Mouse (Mus musculus) small intestine, adult 2 months (tissue): ENCODE measurements at regions not wholly inside any gene's neighbourhood (a gene's known extent, or its start where the extent isn't known, plus 50 kb on each side); places are given as distances from the start of the nearest gene placed in this dataset.

Experiments used
- H3K27ac ChIP-seq: fragments of 200-500 bp; 2 replicates; pipeline ENCODE4 v1.5.1; 2012; ENCODE audit warnings: low read depth, low read length, control low read depth, inconsistent platforms; ENCODE audit not compliant: insufficient read depth
- H3K27me3 ChIP-seq: fragments of 200-500 bp; 2 replicates; pipeline ENCODE4 v1.6.1; 2012; ENCODE audit warnings: mild to moderate bottlenecking, moderate library complexity, low read length, inconsistent platforms; ENCODE audit not compliant: control insufficient read depth, insufficient read depth
- H3K36me3 ChIP-seq: fragments of 200-500 bp; 2 replicates; pipeline ENCODE4 v1.6.1; 2012; ENCODE audit warnings: mild to moderate bottlenecking, low read length, control low read depth, inconsistent platforms; ENCODE audit not compliant: control insufficient read depth, insufficient read depth
- H3K4me1 ChIP-seq: fragments of 200-500 bp; 2 replicates; pipeline ENCODE4 v1.6.1; 2012; ENCODE audit warnings: low read length, inconsistent platforms, mixed read lengths; ENCODE audit not compliant: control insufficient read depth, insufficient read depth, insufficient read length
- H3K4me3 ChIP-seq: fragments of 200-500 bp; 2 replicates; pipeline ENCODE4 v1.5.1; 2012; ENCODE audit warnings: low read depth, mild to moderate bottlenecking, control low read depth, inconsistent platforms, low read length, moderate library complexity
- CTCF ChIP-seq: fragments of 200-500 bp; IDR thresholded peaks from 2 replicates; pipeline ENCODE4 v1.5.1; 2012; ENCODE audit warnings: low read depth, mild to moderate bottlenecking, control low read depth, inconsistent platforms, low read length, moderate library complexity, mixed read lengths; ENCODE audit not compliant: insufficient replicate concordance, insufficient read length; ENCODE audit errors: extremely low read depth
- POLR2A ChIP-seq: fragments of 200-500 bp; IDR thresholded peaks from 2 replicates; pipeline ENCODE4 v1.6.1; 2012; ENCODE audit warnings: low read depth, mild to moderate bottlenecking, control low read depth, inconsistent platforms, low read length, moderate library complexity
- WGBS: fragments of 180-500 bp; shearing (Covaris S2); methylation state at CpG from one replicate; pipeline ENCODE4 v1.1.7; 2018; 5-methylcytosine and 5-hydroxymethylcytosine counted together

DNA sequence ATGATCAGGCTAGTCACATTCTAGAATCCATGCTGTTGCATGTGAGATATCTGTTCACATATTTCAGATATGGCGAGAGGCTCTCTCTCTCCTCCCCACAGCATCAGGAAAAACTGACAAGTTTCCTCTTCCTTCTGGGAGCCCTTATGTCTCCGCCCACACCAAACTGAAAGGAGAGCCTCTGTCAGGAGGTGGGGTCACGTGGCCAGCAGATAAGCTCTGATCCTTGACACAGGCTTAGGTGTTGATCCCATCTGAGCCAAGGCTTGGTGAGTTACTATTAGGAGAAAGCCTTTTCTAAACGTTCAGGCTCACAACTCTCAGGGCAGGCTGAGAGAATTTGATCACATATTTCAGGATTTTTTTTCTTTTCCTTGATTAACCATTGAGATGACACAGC lies 143.6 kb upstream of the Tapt1 start:
- no peaks in the 10 kb centered on the region for H3K36me3 ChIP-seq
- H3K27ac ChIP-seq: no peak overlapping the region
- WGBS: 18% methylated on average over 4 of the region's 4 CpGs
- no peaks in the 10 kb centered on the region; the same call in 1 of the 2 replicates for H3K4me1 ChIP-seq
- no peak overlapping the region for H3K4me3 ChIP-seq
- no peak for TF ChIP-seq POLR2A
- no peak for TF ChIP-seq CTCF
- H3K27me3 ChIP-seq: no peaks in the 10 kb centered on the region

DNA sequence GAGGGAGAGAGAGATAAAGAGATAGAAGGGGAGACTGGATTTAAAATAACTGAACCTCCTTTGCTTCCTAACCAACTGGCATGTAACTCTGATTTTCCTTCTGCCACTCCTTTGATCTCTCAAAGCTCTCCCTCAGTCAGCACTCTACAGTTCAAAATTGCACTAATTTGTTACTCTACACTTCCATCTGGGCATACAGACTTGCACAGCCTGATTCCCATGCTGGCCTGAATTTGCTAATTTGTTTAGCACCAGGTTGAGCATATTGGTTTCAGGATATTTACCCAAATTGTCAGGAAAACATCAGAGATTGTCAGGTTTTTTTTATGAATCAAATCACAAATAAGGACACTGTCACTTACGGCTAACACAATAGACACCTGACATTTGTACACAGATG lies 125.9 kb upstream of the Tapt1 start:
- Histone ChIP-seq H3K36me3 (no peaks in the 10 kb centered on the region), H3K27me3 (no peaks in the 10 kb centered on the region), H3K4me1 (no peaks in the 10 kb centered on the region), H3K4me3 (no peak overlapping the region), H3K27ac (no peak overlapping the region)
- 92% methylated on average over 1 of the region's 1 CpGs for WGBS
- TF ChIP-seq CTCF: no peak
- TF ChIP-seq POLR2A: no peak

DNA sequence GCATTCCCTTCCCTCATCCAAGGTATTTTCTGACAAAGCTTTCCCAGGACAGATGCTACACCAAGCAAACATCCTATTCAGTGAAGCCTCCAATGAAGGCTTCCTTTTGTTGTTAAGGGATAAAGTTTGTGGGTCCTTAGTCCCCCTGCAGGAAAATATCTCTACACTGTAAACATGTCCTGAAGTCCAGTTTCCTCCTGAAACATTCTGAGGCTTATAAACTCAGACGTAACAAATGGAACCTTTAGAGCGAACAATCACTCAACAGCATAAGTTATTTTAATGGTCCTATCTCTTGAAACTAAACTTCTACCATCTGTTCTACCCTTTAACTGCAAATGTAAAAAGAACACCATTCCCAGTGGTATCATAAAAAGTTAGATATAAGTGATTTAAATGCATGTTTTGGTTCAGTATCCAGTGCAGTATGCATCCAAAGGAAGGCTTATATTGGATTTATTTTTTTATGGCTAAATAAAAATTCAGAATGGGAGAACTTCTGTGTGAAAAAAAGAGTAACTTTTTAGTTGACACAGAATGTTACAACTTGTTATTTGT lies 115.1 kb upstream of the Tapt1 start:
- no peak for TF ChIP-seq POLR2A
- TF ChIP-seq CTCF: no peak
- Histone ChIP-seq H3K4me3 (no peak overlapping the region), H3K27me3 (no peaks in the 10 kb centered on the region), H3K27ac (no peak overlapping the region), H3K4me1 (no peaks in the 10 kb centered on the region), H3K36me3 (no peaks in the 10 kb centered on the region)
- WGBS: 83% methylated on average over 2 of the region's 2 CpGs

- TF ChIP-seq POLR2A: no peak
- no peak for TF ChIP-seq CTCF
- H3K4me3 ChIP-seq: no peak overlapping the region
- WGBS: 43% methylated on average over 4 of the region's 4 CpGs
- H3K36me3 ChIP-seq: no peaks in the 10 kb centered on the region
- no peaks in the 10 kb centered on the region for H3K4me1 ChIP-seq
- H3K27ac ChIP-seq: no peak overlapping the region
- H3K27me3 ChIP-seq: no peaks in the 10 kb centered on the region
Measured at GRCm38 (mm10) chr5:44338662-44339061, 112.2 kb upstream of the Tapt1 start.

DNA sequence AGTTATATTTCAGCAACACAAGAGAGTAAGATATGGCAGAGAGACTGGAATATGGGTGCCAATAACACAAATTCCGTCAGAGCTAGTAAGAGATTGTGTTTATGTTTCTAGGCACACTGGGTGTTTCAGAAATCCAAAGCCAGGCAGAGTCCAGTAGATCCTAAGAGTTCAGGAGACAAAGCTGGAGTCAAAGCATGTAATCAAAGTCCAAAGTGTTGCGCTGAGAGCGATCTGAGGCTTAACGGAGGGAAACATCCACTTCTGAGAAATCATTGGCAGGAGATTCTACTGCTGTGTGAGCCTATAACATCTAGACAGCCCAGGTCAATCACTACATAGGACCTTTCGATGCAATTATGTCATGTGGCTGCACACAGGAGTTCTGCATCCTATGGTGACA lies 109.3 kb upstream of the Tapt1 start:
- TF ChIP-seq POLR2A (no peak), CTCF (no peak)
- WGBS: 78% methylated on average over 5 of the region's 5 CpGs
- Histone ChIP-seq H3K27ac (no peak overlapping the region), H3K27me3 (no peaks in the 10 kb centered on the region), H3K36me3 (no peaks in the 10 kb centered on the region), H3K4me1 (no peaks in the 10 kb centered on the region), H3K4me3 (no peak overlapping the region)

DNA sequence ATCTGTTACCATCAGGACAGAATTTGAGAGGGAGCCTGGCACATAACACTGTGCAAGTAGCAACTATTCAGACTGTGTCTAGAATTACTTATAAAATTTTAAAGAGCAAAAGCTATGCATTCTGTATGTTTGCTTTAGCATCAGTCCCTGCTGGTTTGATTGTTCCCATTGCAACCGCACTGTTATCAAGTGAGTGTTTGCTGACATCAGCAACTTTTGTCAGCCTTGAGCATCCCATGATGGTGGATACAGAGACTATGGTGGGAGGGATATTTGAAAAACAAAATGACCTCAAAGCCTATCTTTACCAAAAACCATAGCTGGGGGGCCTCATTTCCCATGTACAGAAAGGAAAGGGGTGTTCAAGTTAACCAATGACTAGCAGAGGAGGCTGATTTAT lies 93.2 kb upstream of the Tapt1 start:
- no peak for TF ChIP-seq POLR2A
- no peak for TF ChIP-seq CTCF
- no peaks in the 10 kb centered on the region for H3K36me3 ChIP-seq
- H3K27ac ChIP-seq: no peak overlapping the region
- H3K4me3 ChIP-seq: no peak overlapping the region
- H3K4me1 ChIP-seq: no peaks in the 10 kb centered on the region
- no peaks in the 10 kb centered on the region for H3K27me3 ChIP-seq
- 79% methylated on average over 1 of the region's 1 CpGs for WGBS

DNA sequence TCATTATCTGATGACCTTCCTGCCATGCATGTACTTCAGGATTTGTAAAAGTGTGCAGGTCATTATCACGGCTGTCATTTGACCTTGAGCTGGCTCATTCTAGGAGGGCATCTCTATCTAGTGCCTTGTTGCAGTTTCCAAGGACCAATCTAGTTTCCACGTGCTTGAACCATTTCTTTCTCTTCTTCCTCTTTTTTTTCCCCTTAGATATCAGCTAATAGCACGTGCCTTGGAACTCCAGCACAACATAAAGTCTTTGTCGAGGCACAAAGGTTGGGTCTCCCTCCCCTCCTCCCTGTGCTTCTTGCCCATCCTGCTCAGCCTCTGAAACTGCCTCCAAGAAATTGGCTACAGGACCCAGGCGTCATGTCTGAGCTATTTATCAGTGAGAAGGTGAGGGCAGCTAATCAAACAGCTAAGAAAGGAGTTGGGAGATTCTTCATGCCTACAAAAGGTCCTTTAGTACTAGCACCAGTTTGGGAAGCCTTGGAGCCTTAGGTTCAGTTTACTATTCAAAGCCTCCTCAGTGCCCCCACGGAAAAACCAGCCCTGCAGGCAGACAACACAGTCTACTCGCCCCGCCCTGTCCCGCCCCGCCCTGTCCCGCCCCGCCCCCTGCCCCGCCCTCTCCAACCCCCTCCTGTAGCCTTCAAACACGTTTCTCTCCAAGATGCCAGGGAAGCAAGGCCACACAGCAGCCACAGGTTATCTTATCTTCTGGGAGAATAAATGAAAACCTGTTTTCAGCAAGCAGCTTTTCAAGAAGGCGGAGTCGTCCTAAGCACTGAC lies 80.5 kb upstream of the Tapt1 start:
- H3K27me3 ChIP-seq: no peaks in the 10 kb centered on the region
- WGBS: 10% methylated on average over 16 of the region's 16 CpGs
- no peak for TF ChIP-seq CTCF
- no peak for TF ChIP-seq POLR2A
- no peak overlapping the region for H3K4me3 ChIP-seq
- no peaks in the 10 kb centered on the region for H3K36me3 ChIP-seq
- H3K4me1 ChIP-seq: no peaks in the 10 kb centered on the region
- H3K27ac ChIP-seq: no peak overlapping the region
